Mouse (Mus musculus) C2C12 (cell line): ENCODE measurements around the gene Slco1c1. TPM values are rescaled to one million over a fixed set of nuclear protein-coding genes. Genes with fewer than 3 reads are reported as not detected.

Experiments used
- H3K27me3 ChIP-seq: one replicate; pipeline ENCODE4 v1.6.1; 2011; ENCODE audit not compliant: control insufficient read depth, insufficient read depth, insufficient read length
- H3K36me3 ChIP-seq: one replicate; pipeline ENCODE4 v1.6.1; 2011; ENCODE audit not compliant: control insufficient read depth, insufficient read depth
- H3K4me3 ChIP-seq: one replicate; pipeline ENCODE4 v1.5.1; 2011; ENCODE audit warnings: mild to moderate bottlenecking, control low read depth; ENCODE audit not compliant: poor library complexity, insufficient read depth, severe bottlenecking
- H3K79me2 ChIP-seq: one replicate; pipeline ENCODE4 v1.6.1; 2011; ENCODE audit not compliant: control insufficient read depth, insufficient read depth
- H3K79me3 ChIP-seq: one replicate; pipeline ENCODE4 v1.6.1; 2011; ENCODE audit warnings: low read depth, control low read depth
- H3ac ChIP-seq: one replicate; pipeline ENCODE3; 2011; ENCODE audit warnings: low read depth; ENCODE audit not compliant: control insufficient read depth, insufficient read length
- CEBPB ChIP-seq: IDR thresholded peaks from one replicate; pipeline ENCODE4 v1.6.1; 2011; ENCODE audit warnings: low read depth, mild to moderate bottlenecking, control low read depth, moderate library complexity
- CTCF ChIP-seq: IDR thresholded peaks from one replicate; pipeline ENCODE4 v1.5.1; 2011; ENCODE audit not compliant: control insufficient read depth, insufficient read depth, insufficient read length
- FOSL1 ChIP-seq: IDR thresholded peaks from one replicate; pipeline ENCODE4 v1.8.0; 2011; ENCODE audit warnings: mild to moderate bottlenecking, low read length; ENCODE audit not compliant: poor library complexity, insufficient read depth, severe bottlenecking
- MAX ChIP-seq: IDR thresholded peaks from one replicate; pipeline ENCODE4 v1.6.1; 2011; ENCODE audit warnings: mild to moderate bottlenecking, control low read depth
- MYOD1 ChIP-seq: IDR thresholded peaks from one replicate; pipeline ENCODE4 v1.6.1; 2011; ENCODE audit warnings: low read depth; ENCODE audit not compliant: control insufficient read depth, insufficient read length
- MYOG ChIP-seq: IDR thresholded peaks from one replicate; pipeline ENCODE4 v1.6.1; 2011; ENCODE audit not compliant: control insufficient read depth, insufficient read length; ENCODE audit errors: extremely low read depth
- USF1 ChIP-seq: IDR thresholded peaks from one replicate; pipeline ENCODE4 v1.6.1; 2011; ENCODE audit warnings: low read depth, mild to moderate bottlenecking, control low read depth, moderate library complexity
- polyA plus RNA-seq: library from polyadenylated mRNA; unstranded; fragments of >200 nt; fragmentation: generic; extraction: Trizol; gene quantifications from one replicate; pipeline ENCODE4 v1.2.1, GENCODE M21; 2012; ENCODE audit warnings: missing spikeins

The Slco1c1 gene
- polyA plus RNA-seq, 1 experiment, result not detected

DNA sequence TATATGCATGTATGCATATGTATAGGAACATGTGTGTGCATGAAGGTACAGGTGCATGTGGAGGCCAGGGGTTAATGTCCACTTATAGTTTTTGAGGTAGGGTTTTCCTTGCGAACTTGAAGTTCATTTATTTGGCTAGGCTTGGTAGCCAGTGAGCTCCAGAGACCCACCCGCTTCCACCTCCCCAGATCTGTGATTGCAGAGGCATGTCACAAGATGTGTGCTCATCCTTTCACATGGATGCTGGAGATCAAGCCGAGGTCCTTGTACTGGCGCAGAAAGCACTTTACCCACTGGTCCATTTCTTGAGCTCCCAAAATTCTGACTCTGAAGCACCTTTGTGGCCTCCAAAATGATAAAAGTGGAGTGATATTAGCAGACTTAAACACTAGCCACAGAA lies 29.3 kb upstream of the Slco1c1 start:
- no peaks in the 10 kb centered on the region for H3K79me3 ChIP-seq
- no peak overlapping the region for H3ac ChIP-seq
- H3K79me2 ChIP-seq, result no peaks in the 10 kb centered on the region
- H3K36me3 ChIP-seq, result no peaks in the 10 kb centered on the region
- no peak overlapping the region for H3K4me3 ChIP-seq
- no peak for TF ChIP-seq USF1
- no peak for TF ChIP-seq MYOG
- TF ChIP-seq CTCF, result no peak
- TF ChIP-seq CEBPB, result no peak
- TF ChIP-seq MAX, result no peak
- no peak for TF ChIP-seq FOSL1
- no peak for TF ChIP-seq MYOD1
- H3K27me3 ChIP-seq, result no peaks in the 10 kb centered on the region

GRCm38 (mm10) chr6:141495634-141496418 lies 28.3 kb upstream of the Slco1c1 start:
- H3ac ChIP-seq, result no peak overlapping the region
- no peaks in the 10 kb centered on the region for H3K79me3 ChIP-seq
- no peaks in the 10 kb centered on the region for H3K36me3 ChIP-seq
- no peaks in the 10 kb centered on the region for H3K79me2 ChIP-seq
- H3K4me3 ChIP-seq, result no peak overlapping the region
- H3K27me3 ChIP-seq, result no peaks in the 10 kb centered on the region
- TF ChIP-seq MYOD1 (no peak), MAX (no peak), CEBPB (no peak), FOSL1 (no peak), USF1 (no peak), MYOG (no peak), CTCF (no peak)

DNA sequence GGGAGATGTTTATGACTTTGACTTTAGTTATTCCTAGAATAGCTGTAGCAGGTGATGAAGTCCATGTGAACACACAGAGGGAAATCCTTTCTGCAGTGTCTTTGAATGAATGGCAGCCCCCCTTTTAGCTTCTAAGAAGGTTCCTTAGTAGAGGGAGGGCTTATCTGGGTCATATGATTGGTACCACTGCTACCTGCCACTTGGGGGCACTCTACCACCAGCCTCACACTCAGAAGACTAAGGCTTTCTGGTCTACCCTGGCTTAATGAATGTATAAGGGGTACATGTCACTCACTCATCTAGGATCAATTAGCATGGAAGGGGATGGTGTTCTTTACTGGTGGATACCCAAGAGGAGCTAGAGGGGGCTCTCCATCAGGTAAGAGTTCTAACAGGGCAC lies 24.7 kb upstream of the Slco1c1 start:
- H3ac ChIP-seq, result no peak overlapping the region
- no peaks in the 10 kb centered on the region for H3K79me2 ChIP-seq
- H3K27me3 ChIP-seq, result no peaks in the 10 kb centered on the region
- no peaks in the 10 kb centered on the region for H3K79me3 ChIP-seq
- no peak for TF ChIP-seq MYOG
- no peak for TF ChIP-seq CTCF
- no peak for TF ChIP-seq FOSL1
- no peaks in the 10 kb centered on the region for H3K36me3 ChIP-seq
- H3K4me3 ChIP-seq, result no peak overlapping the region

- Histone ChIP-seq H3K27me3 (no peaks in the 10 kb centered on the region), H3K79me3 (no peaks in the 10 kb centered on the region), H3ac (no peak overlapping the region), H3K4me3 (no peak overlapping the region), H3K79me2 (no peaks in the 10 kb centered on the region), H3K36me3 (no peaks in the 10 kb centered on the region)
- TF ChIP-seq MAX, result no peak
- no peak for TF ChIP-seq CTCF
- TF ChIP-seq MYOD1, result no peak
- no peak for TF ChIP-seq USF1
- TF ChIP-seq FOSL1, result no peak
- no peak for TF ChIP-seq MYOG
- no peak for TF ChIP-seq CEBPB
Measured at GRCm38 (mm10) chr6:141501171-141501570, 23.0 kb upstream of the Slco1c1 start.

GRCm38 (mm10) chr6:141522541-141522940 lies 1.6 kb upstream of the Slco1c1 start:
- H3K4me3 ChIP-seq, result no peak overlapping the region
- H3K36me3 ChIP-seq, result no peaks in the 10 kb centered on the region
- H3K79me3 ChIP-seq, result no peaks in the 10 kb centered on the region
- no peak overlapping the region for H3ac ChIP-seq
- no peaks in the 10 kb centered on the region for H3K27me3 ChIP-seq
- TF ChIP-seq MYOD1, result no peak
- TF ChIP-seq CTCF, result no peak
- no peak for TF ChIP-seq MYOG
- no peaks in the 10 kb centered on the region for H3K79me2 ChIP-seq

DNA sequence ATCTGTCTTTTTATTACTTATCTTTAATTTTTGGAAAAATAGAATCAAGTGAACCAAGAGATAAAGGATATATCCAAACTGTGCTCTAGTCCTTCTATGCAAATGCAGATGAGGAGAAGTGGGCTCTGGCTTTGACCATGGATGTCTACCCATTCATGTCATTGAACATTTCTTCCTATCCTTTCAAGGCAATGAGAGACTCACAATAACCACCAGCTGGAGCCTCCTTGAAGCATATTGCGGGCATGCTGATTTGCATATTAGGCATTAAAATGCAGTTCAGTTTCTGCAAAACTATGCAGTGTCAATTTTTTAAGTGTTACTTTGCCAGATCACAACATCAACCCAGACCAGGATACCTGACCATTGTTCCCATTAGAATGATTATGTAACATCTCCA lies 1.6 kb downstream of the Slco1c1 start:
- Histone ChIP-seq H3K79me3 (no peaks in the 10 kb centered on the region), H3ac (no peak overlapping the region), H3K4me3 (no peak overlapping the region), H3K36me3 (no peaks in the 10 kb centered on the region), H3K27me3 (no peaks in the 10 kb centered on the region), H3K79me2 (no peaks in the 10 kb centered on the region)
- TF ChIP-seq MYOD1 (no peak), USF1 (no peak)
